Mouse (Mus musculus) hematopoietic stem cell, adult 5-6 weeks (primary cell): ENCODE measurements around the gene Calr. TPM values are rescaled to one million over a fixed set of nuclear protein-coding genes. Genes with fewer than 3 reads are reported as not detected.

ENCODE experiments used
- ATAC-seq, 2 experiments: fragments of 125-278 bp in 1 of 2; replicated peaks in 1 of 2; 2 replicates each; pipeline ENCODE4 v1.8.0; 2016 to 2017; ENCODE audit warnings: inconsistent platforms in 2 of 2, mild to moderate bottlenecking in 2 of 2, moderate number of reproducible peaks in 2 of 2, low read depth in 1 of 2, moderate TSS enrichment in 1 of 2; ENCODE audit not compliant: low FRiP score in 2 of 2, poor library complexity in 2 of 2, severe bottlenecking in 2 of 2, insufficient read depth in 1 of 2, low TSS enrichment in 1 of 2
- total RNA-seq: library from RNA; stranded (forward); fragments of 172-1452, 232-1000 nt; gene quantifications from 2 replicates; pipeline ENCODE4 v1.2.3, GENCODE M21; 2017

Calr gene
- total RNA-seq, 1 experiment from 2014 or later, result 1,879 TPM

- ATAC-seq, result no peak
These were observed 40.7 kb downstream of the Calr start for GRCm38 (mm10) chr8:84806031-84806430.

GRCm38 (mm10) chr8:84799999-84800831, 46.5 kb downstream of the Calr start, which contains the start of gene Nfix:
Gene Nfix (minus strand): TSS chr8:84800344.
- peak in 1 of 2 experiments; percentile 34; a peak in 2 of 4 replicates for ATAC-seq

- peak; percentile 35 to 36; a peak in 2 of 4 replicates for ATAC-seq
These were observed 47.4 kb downstream of the Calr start for GRCm38 (mm10) chr8:84799136-84799931.

GRCm38 (mm10) chr8:84798446-84799135, 48.1 kb downstream of the Calr start:
- no peak for ATAC-seq

DNA sequence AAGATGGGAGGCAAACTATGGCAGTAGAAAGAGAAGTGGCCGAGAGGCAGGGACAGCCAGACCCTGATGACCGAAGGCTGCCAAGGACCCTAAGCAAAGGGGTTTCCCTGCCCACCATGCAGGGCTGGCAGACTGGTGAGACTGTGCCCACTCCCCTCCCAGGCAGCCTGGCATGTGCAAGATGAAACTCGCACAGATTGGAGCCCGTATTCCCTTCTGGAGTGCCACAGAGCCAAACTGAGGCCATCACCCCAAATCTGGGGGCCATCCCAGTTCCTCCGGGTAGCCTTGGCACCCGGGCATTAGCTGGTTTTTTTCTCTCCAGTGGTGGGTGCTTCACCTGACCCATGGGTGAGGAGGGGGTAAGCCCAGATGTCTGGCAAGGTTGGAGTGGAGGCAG, 48.8 kb downstream of the Calr start:
- no peak for ATAC-seq

- no peak for ATAC-seq
These were observed 49.4 kb downstream of the Calr start for GRCm38 (mm10) chr8:84797256-84797797.

GRCm38 (mm10) chr8:84794486-84794885, 52.2 kb downstream of the Calr start:
- ATAC-seq, result no peak

DNA sequence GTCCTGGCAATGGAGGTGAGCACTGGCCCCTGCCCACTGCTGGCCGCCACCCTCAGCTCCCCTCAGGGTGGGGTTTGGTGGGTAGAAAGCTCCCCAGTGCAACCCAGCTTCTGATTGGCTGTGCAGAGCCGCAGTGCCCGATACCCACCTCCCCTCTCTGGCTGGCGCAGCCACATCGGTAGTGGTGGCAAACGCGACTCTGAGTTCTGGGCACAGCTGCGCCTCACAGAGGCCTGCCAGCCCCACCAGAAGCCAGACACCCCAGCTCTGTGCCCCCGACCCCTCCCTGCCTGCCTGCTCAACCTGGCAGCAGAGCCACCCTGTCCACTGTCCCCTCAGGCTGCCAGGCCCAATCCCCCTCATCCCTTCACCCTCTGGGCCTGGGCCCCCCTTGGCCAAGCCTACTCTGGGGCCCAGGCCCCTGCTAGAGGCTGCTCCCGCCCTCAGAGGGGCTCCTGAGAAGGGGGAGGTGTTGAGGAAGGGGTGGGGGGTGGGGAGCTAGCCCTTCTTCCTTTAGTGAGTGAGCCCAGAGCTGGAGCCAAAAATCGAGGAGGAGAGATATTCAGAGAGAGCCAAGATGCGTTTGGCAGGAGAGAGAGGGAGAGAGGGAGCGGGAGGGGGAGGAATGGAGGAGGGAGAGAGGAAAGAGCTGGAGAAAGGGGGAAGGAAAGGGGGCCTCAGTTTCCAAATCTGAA, 52.8 kb downstream of the Calr start:
- ATAC-seq, result no peak

- no peak for ATAC-seq
These were observed 53.6 kb downstream of the Calr start for GRCm38 (mm10) chr8:84793134-84793533.

GRCm38 (mm10) chr8:84792429-84792947, 54.2 kb downstream of the Calr start:
- ATAC-seq, result no peak

Other genes starting within 250 kb of the Calr start
- 105 and 115 TPM in 2 replicates for gene Ier2, start 184.1 kb downstream of the Calr start, total RNA-seq
- gene Trmt1, start 160.6 kb downstream of the Calr start, total RNA-seq, result 58.7 and 72.0 TPM in 2 replicates
- gene Nacc1, start 159.1 kb downstream of the Calr start, total RNA-seq, result 47.3 and 51.0 TPM in 2 replicates
- gene Lyl1, start 145.5 kb downstream of the Calr start, total RNA-seq, result 41.8 and 54.7 TPM in 2 replicates
- gene G430095P16Rik, start 123.9 kb downstream of the Calr start, total RNA-seq, result 5.7 and 11.4 TPM in 2 replicates
- 21.5 and 26.3 TPM in 2 replicates for gene Nfix, start 46.6 kb downstream of the Calr start, total RNA-seq
- gene Dand5, start 24.1 kb downstream of the Calr start, total RNA-seq, result 3.8 and 7.4 TPM in 2 replicates
- gene Gadd45gip1, start 15.4 kb downstream of the Calr start, total RNA-seq, result 29.8 and 38.8 TPM in 2 replicates
- 27.4 and 32.7 TPM in 2 replicates for gene Rad23a, start 6.3 kb downstream of the Calr start, total RNA-seq
- gene Farsa, start 10.1 kb upstream of the Calr start, total RNA-seq, result 108 and 126 TPM in 2 replicates
- gene Syce2, start 25.2 kb upstream of the Calr start, total RNA-seq, result 93.5 and 127 TPM in 2 replicates
- 29.5 and 37.4 TPM in 2 replicates for gene Gcdh, start 47.0 kb upstream of the Calr start, total RNA-seq
- gene Klf1, start 55.0 kb upstream of the Calr start, total RNA-seq, result 4.1 and 30.6 TPM in 2 replicates
- 27.8 and 50.0 TPM in 2 replicates for gene Dnase2a, start 61.6 kb upstream of the Calr start, total RNA-seq
- gene Mast1, start 90.4 kb upstream of the Calr start, total RNA-seq, result 0.10 TPM in 1 of 2 replicates, not detected in the other
- not detected in 2 replicates for gene Rtbdn, start 100.1 kb upstream of the Calr start, total RNA-seq
- not detected in 2 replicates for gene Gm49661, start 122.5 kb upstream of the Calr start, total RNA-seq
- 469 and 528 TPM in 2 replicates for gene Prdx2, start 122.7 kb upstream of the Calr start, total RNA-seq
- 59.7 and 112 TPM in 2 replicates for gene Rnaseh2a, start 122.8 kb upstream of the Calr start, total RNA-seq
- 208 and 220 TPM in 2 replicates for gene Junb, start 131.8 kb upstream of the Calr start, total RNA-seq
- gene Hook2, start 143.7 kb upstream of the Calr start, total RNA-seq, result 17.9 and 18.5 TPM in 2 replicates
- gene Best2, start 167.6 kb upstream of the Calr start, total RNA-seq, result not detected in 2 replicates
- gene Asna1, start 178.3 kb upstream of the Calr start, total RNA-seq, result 34.1 and 49.6 TPM in 2 replicates
- 219 and 245 TPM in 2 replicates for gene Trir, start 179.9 kb upstream of the Calr start, total RNA-seq
- 21.8 and 23.0 TPM in 2 replicates for gene Tnpo2, start 190.0 kb upstream of the Calr start, total RNA-seq
- 6.1 and 7.1 TPM in 2 replicates for gene Fbxw9, start 213.1 kb upstream of the Calr start, total RNA-seq
- not detected in 2 replicates for gene Gm5741, start 221.0 kb upstream of the Calr start, total RNA-seq
- gene Dhps, start 224.8 kb upstream of the Calr start, total RNA-seq, result 15.5 and 22.7 TPM in 2 replicates
- gene Wdr83os, start 233.8 kb upstream of the Calr start, total RNA-seq, result 37.1 and 51.9 TPM in 2 replicates
- 17.3 and 17.6 TPM in 2 replicates for gene Wdr83, start 234.4 kb upstream of the Calr start, total RNA-seq
- gene Man2b1, start 236.3 kb upstream of the Calr start, total RNA-seq, result 46.2 and 55.0 TPM in 2 replicates